15 mouse cellular contexts compared by ENCODE assay signal in the genomic region with DNA sequence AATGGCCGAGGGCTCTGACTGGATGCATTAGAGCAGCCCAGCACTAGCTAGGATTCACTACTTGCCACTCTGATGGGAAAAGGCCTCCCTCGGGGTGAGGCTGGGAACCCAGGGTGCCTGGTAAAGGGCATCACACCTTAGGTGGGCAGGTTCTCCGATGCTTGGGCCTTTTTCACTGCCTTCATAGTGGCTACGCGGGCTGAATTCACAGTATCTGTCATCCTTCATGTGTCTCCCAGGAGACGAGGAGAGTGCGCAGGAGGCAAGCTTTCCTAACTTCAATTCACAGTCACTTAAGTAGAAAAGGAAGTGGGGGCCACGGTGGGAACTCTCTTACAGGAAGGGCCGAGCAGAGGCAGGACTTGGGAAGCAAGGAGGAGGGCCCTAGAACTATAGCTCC. TPM values are rescaled to one million over a fixed set of nuclear protein-coding genes. Genes with fewer than 3 reads are reported as not detected.
A peak's percentile ranks its signal among the peaks of the same experiment; 100 is the strongest.
DNase-seq lines count a peak whose midpoint lies in the region; ATAC-seq and TF ChIP-seq lines count a peak whose summit lies in the region.
"Had no signal": no experiment of that assay in that cellular context is flagged by ENCODE, and none has a peak within 500 bp of the region (broad histone marks: within the 10 kb centered on the region; RNA-seq: fewer than 3 reads in every experiment).

No protein-coding gene starts in this region.

- TF ChIP-seq EP300 in heart, postnatal 0 days (IDR thresholded peaks at IDR 0.05; ENCODE audit: low read depth) = no peak

- 73% methylated on average over 9 of the region's 9 CpGs for WGBS in forebrain, embryonic 11.5 days
- WGBS in forebrain, embryonic 13.5 days = 64% methylated on average over 9 of the region's 9 CpGs
- WGBS in heart, postnatal 0 days = 60% methylated on average over 9 of the region's 9 CpGs
- WGBS in midbrain, embryonic 10.5 days = 70% methylated on average over 9 of the region's 9 CpGs
- WGBS in midbrain, postnatal 0 days = 63% methylated on average over 9 of the region's 9 CpGs
- 51% methylated on average over 9 of the region's 9 CpGs for WGBS in intestine, embryonic 15.5 days

- H3K4me1 ChIP-seq in forebrain, embryonic 11.5 days (replicated peaks; ENCODE audit: control insufficient read depth, insufficient read depth, low read length) = no peaks in the 10 kb centered on the region
- peaks cover 7% of the 10 kb centered on the region for H3K4me1 ChIP-seq in forebrain, embryonic 13.5 days
- H3K4me1 ChIP-seq in heart, postnatal 0 days (ENCODE audit: control insufficient read depth, insufficient read depth) = no peaks in the 10 kb centered on the region
- peaks cover 36% of the 10 kb centered on the region for H3K4me1 ChIP-seq in midbrain, embryonic 10.5 days
- H3K4me1 ChIP-seq in midbrain, postnatal 0 days (ENCODE audit: insufficient read depth, low read length) = no peaks in the 10 kb centered on the region
- peaks cover 19% of the 10 kb centered on the region for H3K4me1 ChIP-seq in intestine, embryonic 15.5 days (replicated peaks)

- no peak overlapping the region for H3K27ac ChIP-seq in forebrain, embryonic 11.5 days (ENCODE audit: low read depth, low read length)
- no peak overlapping the region for H3K27ac ChIP-seq in forebrain, embryonic 13.5 days
- peak overlapping the region; percentile 63 for H3K27ac ChIP-seq in heart, postnatal 0 days (ENCODE audit: low read depth)
- peak overlapping the region; percentile 30; the same call in 1 of the 2 replicates for H3K27ac ChIP-seq in midbrain, embryonic 10.5 days (replicated peaks)
- H3K27ac ChIP-seq in midbrain, postnatal 0 days (ENCODE audit: low read depth, low read length) = no peak overlapping the region
- H3K27ac ChIP-seq in intestine, embryonic 15.5 days = no peak overlapping the region
- H3K27ac ChIP-seq: hindbrain, embryonic 14.5 days; lung, embryonic 15.5 days; midbrain, embryonic 15.5 days had no signal

- TF ChIP-seq CTCF in heart, postnatal 0 days (IDR thresholded peaks at IDR 0.05; ENCODE audit: low read depth) = no peak
- TF ChIP-seq CTCF in midbrain, postnatal 0 days (IDR thresholded peaks at IDR 0.05) = no peak

- H3K4me2 ChIP-seq in forebrain, embryonic 11.5 days (ENCODE audit: low read depth, low read length, severe bottlenecking) = no peak overlapping the region
- no peak overlapping the region for H3K4me2 ChIP-seq in forebrain, embryonic 13.5 days
- H3K4me2 ChIP-seq in heart, postnatal 0 days (ENCODE audit: low read depth, low read length) = no peak overlapping the region
- no peak overlapping the region for H3K4me2 ChIP-seq in midbrain, postnatal 0 days (ENCODE audit: low read depth, low read length, poor library complexity, severe bottlenecking)
- no peak overlapping the region for H3K4me2 ChIP-seq in intestine, embryonic 15.5 days (replicated peaks)
- H3K4me2 ChIP-seq: hindbrain, embryonic 14.5 days; lung, embryonic 15.5 days; midbrain, embryonic 15.5 days had no signal

- no peaks in the 10 kb centered on the region for H3K36me3 ChIP-seq in forebrain, embryonic 11.5 days (ENCODE audit: control insufficient read depth, insufficient read depth, low read length)
- H3K36me3 ChIP-seq in forebrain, embryonic 13.5 days (ENCODE audit: poor library complexity, severe bottlenecking) = peaks cover 30% of the 10 kb centered on the region
- peaks cover 32% of the 10 kb centered on the region for H3K36me3 ChIP-seq in heart, postnatal 0 days (replicated peaks; ENCODE audit: control insufficient read depth, insufficient read depth, low read length)
- H3K36me3 ChIP-seq in midbrain, embryonic 10.5 days = peaks cover 7% of the 10 kb centered on the region; the same call in 1 of the 2 replicates
- H3K36me3 ChIP-seq in midbrain, postnatal 0 days (ENCODE audit: insufficient read depth, low read length) = peaks cover 16% of the 10 kb centered on the region
- H3K36me3 ChIP-seq in intestine, embryonic 15.5 days = peaks cover 12% of the 10 kb centered on the region; the same call in 1 of the 2 replicates
- H3K36me3 ChIP-seq: midbrain, embryonic 15.5 days had no signal

- ATAC-seq in forebrain, embryonic 11.5 days (replicated peaks; ENCODE audit: low FRiP score) = no peak
- ATAC-seq in forebrain, embryonic 13.5 days = no peak
- ATAC-seq in heart, postnatal 0 days (ENCODE audit: insufficient read depth, low read depth) = peak; percentile 45
- no peak for ATAC-seq in midbrain, postnatal 0 days (ENCODE audit: low FRiP score)
- 0 out of 2 replicates have a peak, but pooled peaks have one; percentile 34 for ATAC-seq in intestine, embryonic 15.5 days
- ATAC-seq: midbrain, embryonic 15.5 days had no signal

- intact Hi-C loops in heart, postnatal 36 days (cut with DNase I) = loop anchor here (2.0 kb wide), 1 partner anchor 45 kb away; no protein-coding TSS in a partner anchor

- H3K4me3 ChIP-seq in forebrain, embryonic 11.5 days (ENCODE audit: low read depth, low read length) = no peak overlapping the region
- no peak overlapping the region for H3K4me3 ChIP-seq in forebrain, embryonic 13.5 days
- no peak overlapping the region for H3K4me3 ChIP-seq in heart, postnatal 0 days (ENCODE audit: low read depth, low read length)
- no peak overlapping the region for H3K4me3 ChIP-seq in midbrain, embryonic 10.5 days
- H3K4me3 ChIP-seq in midbrain, postnatal 0 days (ENCODE audit: low read depth, low read length) = no peak overlapping the region
- no peak overlapping the region for H3K4me3 ChIP-seq in intestine, embryonic 15.5 days (replicated peaks)
- H3K4me3 ChIP-seq: lung, embryonic 15.5 days; midbrain, embryonic 15.5 days had no signal

- no peak overlapping the region for H3K9ac ChIP-seq in forebrain, embryonic 11.5 days (ENCODE audit: low read length)
- H3K9ac ChIP-seq in forebrain, embryonic 13.5 days = no peak overlapping the region; the same call in 1 of the 2 replicates
- no peak overlapping the region for H3K9ac ChIP-seq in heart, postnatal 0 days (replicated peaks; ENCODE audit: low read depth, low read length)
- H3K9ac ChIP-seq in midbrain, postnatal 0 days (replicated peaks; ENCODE audit: low read length, poor library complexity, severe bottlenecking) = no peak overlapping the region
- no peak overlapping the region for H3K9ac ChIP-seq in intestine, embryonic 15.5 days
- H3K9ac ChIP-seq: lung, embryonic 15.5 days; midbrain, embryonic 15.5 days had no signal

- no peaks in the 10 kb centered on the region for H3K9me3 ChIP-seq in forebrain, embryonic 11.5 days (ENCODE audit: control insufficient read depth, low read length)
- no peaks in the 10 kb centered on the region for H3K9me3 ChIP-seq in forebrain, embryonic 13.5 days (replicated peaks)
- H3K9me3 ChIP-seq in heart, postnatal 0 days (replicated peaks; ENCODE audit: control insufficient read depth, low read length) = no peaks in the 10 kb centered on the region
- H3K9me3 ChIP-seq in midbrain, embryonic 10.5 days (replicated peaks) = no peaks in the 10 kb centered on the region
- H3K9me3 ChIP-seq in midbrain, postnatal 0 days (ENCODE audit: low read length) = no peaks in the 10 kb centered on the region
- no peaks in the 10 kb centered on the region for H3K9me3 ChIP-seq in intestine, embryonic 15.5 days
- H3K9me3 ChIP-seq: lung, embryonic 15.5 days; midbrain, embryonic 15.5 days had no signal

- DNase-seq in forebrain, embryonic 11.5 days (ENCODE audit: low spot score) = peak; percentile 46
- DNase-seq in heart, postnatal 0 days (ENCODE audit: low spot score) = no peak
- no peak for DNase-seq in heart, postnatal 36 days
- DNase-seq in midbrain, embryonic 10.5 days (ENCODE audit: low spot score) = no peak
- DNase-seq in midbrain, postnatal 0 days (ENCODE audit: low spot score) = no peak
- DNase-seq in ovary, adult 18-20 months (ENCODE audit: low spot score) = no peak
- DNase-seq: adrenal gland, postnatal 10 days; cerebellum, adult 9-10 months; kidney, adult 11 months; thymus, postnatal 14 days had no signal

- H3K27me3 ChIP-seq in forebrain, embryonic 11.5 days (ENCODE audit: control insufficient read depth, insufficient read depth, low read length) = no peaks in the 10 kb centered on the region
- H3K27me3 ChIP-seq in forebrain, embryonic 13.5 days = no peaks in the 10 kb centered on the region
- H3K27me3 ChIP-seq in heart, postnatal 0 days (ENCODE audit: control insufficient read depth, insufficient read depth, low read length) = no peaks in the 10 kb centered on the region
- H3K27me3 ChIP-seq in midbrain, embryonic 10.5 days (ENCODE audit: low read depth, poor library complexity, severe bottlenecking) = no peaks in the 10 kb centered on the region
- H3K27me3 ChIP-seq in midbrain, postnatal 0 days (ENCODE audit: insufficient read depth, low read length) = no peaks in the 10 kb centered on the region
- no peaks in the 10 kb centered on the region for H3K27me3 ChIP-seq in intestine, embryonic 15.5 days (replicated peaks)
- H3K27me3 ChIP-seq: lung, embryonic 15.5 days; midbrain, embryonic 15.5 days had no signal

RNA-seq across cellular contexts. Expression of a gene that starts 29.1 kb away (rescaled TPM):
- 3.7 and 4.0 TPM in 2 replicates for polyA plus RNA-seq in forebrain, embryonic 11.5 days (2014; fragmentation: Nextera tagmentation; extraction: Ambion mirVana)
- 3.8 and 3.9 TPM in 2 replicates for polyA plus RNA-seq in forebrain, embryonic 13.5 days (2015; fragmentation: Nextera tagmentation; extraction: Ambion mirVana)
- 125 and 155 TPM in 2 replicates for total RNA-seq in heart, postnatal 0 days (2014; rRNA removed; ENCODE audit: low replicate concordance)
- 63.0 and 76.9 TPM in 2 replicates for polyA plus RNA-seq in heart, postnatal 0 days (2015; fragmentation: Nextera tagmentation; extraction: Ambion mirVana)
- 10 to 100 TPM; 24.7 to 32.5 TPM for total RNA-seq in heart, postnatal 36 days (2021)
- polyA plus RNA-seq in midbrain, embryonic 10.5 days (2016; fragmentation: Nextera tagmentation; extraction: Ambion mirVana) = 2.6 and 4.9 TPM in 2 replicates
- 15.7 and 16.0 TPM in 2 replicates for total RNA-seq in midbrain, postnatal 0 days (2014; rRNA removed)
- polyA plus RNA-seq in midbrain, postnatal 0 days (2015; fragmentation: Nextera tagmentation; extraction: Ambion mirVana) = 16.5 and 19.9 TPM in 2 replicates
- 71.1 and 73.1 TPM in 2 replicates for polyA plus RNA-seq in intestine, embryonic 15.5 days (2015; fragmentation: Nextera tagmentation; extraction: Ambion mirVana)

Comparison
In these comparisons a context has a peak if more than half of its experiments do, and no peak if none do; other contexts are left out.
1. H3K27ac ChIP-seq: peak in heart, postnatal 0 days (single experiment) and midbrain, embryonic 10.5 days (single experiment); none in forebrain, embryonic 11.5 days (single experiment), forebrain, embryonic 13.5 days (single experiment), midbrain, postnatal 0 days (single experiment) and intestine, embryonic 15.5 days (single experiment).
2. ATAC-seq: peak in heart, postnatal 0 days (single experiment) and intestine, embryonic 15.5 days (single experiment); none in forebrain, embryonic 11.5 days (single experiment), forebrain, embryonic 13.5 days (single experiment) and midbrain, postnatal 0 days (single experiment).